Mouse (Mus musculus): ENCODE data around the gene Pitpnb. TPM values are rescaled to one million over a fixed set of nuclear protein-coding genes. Genes with fewer than 3 reads are reported as not detected.

The Pitpnb gene
- polyA plus RNA-seq, 3 experiments from 2014 or later: 60.4 to 73.5 (median 62.2) TPM

DNA sequence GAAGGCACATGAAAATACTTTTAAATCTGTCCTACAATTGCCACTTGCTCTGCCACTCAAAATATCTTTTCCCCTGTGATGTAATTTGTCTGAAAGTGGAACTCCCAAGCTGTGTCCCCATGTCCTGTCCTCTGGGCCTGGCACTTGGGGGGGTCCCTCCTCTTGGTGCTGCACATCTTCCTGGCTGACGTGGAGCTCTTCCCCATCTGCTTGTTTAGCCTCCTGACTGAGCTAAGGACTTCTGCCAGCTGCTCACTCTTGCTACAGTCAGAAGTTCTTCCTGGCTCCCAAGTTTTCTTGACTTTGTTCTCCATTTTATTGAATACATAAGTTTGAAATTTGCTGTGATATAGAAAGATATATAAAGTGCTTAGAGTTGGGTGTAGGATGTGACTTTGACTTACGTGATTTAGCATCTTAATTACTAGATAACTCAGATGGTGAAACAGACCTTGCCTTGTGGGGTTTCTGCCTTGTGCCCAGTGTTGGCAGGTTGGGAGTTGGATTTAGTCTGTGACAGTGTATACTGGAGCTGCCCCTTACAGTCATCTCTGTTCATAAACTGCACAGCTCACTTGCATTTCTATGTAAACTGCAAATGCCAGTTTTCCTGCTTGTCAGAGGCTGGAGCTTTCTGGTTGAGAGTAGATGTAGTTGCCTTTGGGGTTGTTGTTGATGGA lies 14.3 kb downstream of the Pitpnb start:
- no peak for ATAC-seq

DNA sequence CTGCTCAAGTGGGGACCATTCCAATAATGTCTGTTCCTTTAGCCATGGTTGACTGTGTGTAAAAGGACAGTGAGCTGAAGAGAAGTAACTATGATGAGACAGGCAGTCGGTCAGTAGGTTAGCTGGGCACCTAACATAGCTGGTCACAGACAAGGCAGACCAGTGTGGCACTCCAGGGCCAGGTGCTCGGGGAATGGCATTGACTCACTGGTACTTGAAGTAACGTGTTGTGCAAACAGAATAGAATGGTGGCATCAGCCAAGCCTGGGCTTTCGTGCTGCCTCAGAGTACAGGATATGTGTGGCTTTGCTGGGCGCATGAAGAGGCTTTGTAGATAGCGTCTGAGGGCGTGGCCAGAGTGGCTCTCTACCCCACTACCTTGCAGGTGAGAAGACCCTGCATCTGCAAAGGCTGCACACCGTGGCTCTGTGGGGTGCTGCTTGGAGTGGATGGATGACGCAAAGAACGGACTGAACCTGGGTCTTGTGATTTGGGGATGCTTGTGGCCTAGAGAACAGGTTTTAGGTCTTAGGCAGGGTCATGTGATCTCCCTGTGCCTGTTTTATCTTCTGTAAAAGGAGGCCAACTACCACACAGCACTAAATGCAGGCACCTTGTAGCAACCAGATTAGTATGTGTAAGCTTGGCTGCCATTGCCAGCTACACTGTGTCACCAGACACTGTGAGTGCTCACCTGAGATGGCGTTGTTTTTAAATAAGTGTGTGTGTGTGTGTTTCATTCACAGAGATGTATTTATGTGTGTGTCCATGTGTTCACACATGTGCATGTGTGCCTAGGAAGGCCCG lies 26.5 kb downstream of the Pitpnb start:
- ATAC-seq: no peak

DNA sequence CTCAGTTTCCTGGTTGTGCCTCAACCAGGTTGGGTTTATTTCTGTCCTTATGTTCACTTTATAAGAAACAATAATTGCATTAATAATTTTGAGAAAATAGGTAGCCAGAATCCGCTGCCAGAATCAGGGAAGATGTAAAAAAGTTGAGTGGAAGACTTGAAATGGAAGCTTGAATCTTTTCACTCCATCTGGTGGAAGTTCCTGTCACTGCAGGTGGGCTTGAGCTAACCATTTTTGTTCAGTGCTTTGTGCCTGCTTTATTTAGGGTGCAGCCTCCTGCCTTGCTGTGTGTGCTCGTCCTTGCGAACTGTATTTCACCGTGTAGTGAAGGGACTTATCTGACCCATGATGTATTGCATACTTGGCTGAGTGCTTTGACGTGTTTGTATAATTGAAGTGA lies 30.0 kb downstream of the Pitpnb start:
- ATAC-seq: no peak

DNA sequence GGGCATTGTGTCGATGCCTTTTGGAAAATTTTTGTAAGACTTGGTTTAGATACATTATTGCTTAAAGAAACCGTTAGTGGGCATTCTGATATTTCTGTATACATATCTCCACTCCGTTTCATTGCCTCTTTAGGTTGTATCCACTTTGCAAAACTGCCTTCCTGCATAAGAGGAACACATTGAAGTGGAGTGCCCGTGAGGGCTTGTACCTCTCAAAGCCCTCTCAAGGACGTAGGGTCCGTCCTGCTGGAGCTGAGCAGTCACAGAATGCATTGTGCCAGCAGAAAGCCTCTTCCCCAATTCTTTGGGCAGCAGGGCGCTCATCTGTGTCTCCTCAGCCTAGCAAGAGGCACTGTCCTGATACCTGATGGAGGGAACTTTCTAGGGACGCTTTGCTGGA lies 30.5 kb downstream of the Pitpnb start:
- no peak for ATAC-seq

DNA sequence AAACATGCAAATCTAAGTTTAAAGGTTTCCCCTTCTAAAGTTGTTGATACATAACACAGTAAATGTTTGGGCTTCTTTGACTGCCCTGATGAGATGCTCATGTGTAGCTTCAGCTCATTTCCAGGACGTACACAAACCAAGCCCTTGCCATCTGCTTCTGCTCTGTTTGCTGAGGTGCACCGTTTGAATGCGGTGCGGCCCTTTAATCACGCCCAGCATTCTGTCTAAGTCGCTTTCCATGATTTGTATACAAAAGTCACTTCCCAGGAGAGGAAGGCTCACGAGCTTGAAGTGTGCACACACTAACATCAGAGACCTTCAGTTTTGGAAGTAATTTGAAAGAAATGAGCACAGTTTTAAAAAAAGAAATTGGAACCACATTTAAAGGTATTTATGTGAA lies 31.3 kb downstream of the Pitpnb start:
- no peak for ATAC-seq

DNA sequence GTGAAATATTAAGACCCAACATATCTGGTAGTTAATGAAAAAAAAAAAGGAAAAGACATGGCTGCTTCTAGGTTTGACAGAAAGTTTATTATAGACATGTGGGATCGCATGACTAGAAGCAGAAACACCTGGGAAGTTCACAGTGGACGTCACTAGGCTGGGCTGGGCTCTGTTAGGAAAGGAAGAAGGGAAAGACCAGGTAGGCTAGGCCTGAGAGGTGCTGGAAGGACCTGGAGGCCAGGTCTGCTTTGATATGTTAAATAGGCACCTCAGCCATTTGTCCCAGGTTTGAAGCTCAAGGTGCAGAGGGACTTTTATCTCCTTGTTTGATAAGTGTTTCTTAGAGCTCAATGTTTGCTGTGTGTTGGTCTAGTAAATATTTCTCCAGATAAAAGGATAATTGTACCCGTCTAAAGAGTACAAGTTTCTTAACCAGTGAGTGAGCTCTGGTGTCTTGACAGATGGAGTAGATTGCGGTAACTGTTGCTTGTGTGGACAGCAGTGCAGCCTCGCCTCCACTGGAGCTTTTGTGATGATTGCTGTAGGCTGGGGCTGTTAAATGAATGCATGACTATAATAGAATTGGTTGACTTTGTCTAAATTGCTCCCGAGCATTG lies 33.0 kb downstream of the Pitpnb start:
- ATAC-seq: no peak

GRCm38 (mm10) chr5:111364533-111364932 lies 34.0 kb downstream of the Pitpnb start:
- ATAC-seq: no peak

GRCm38 (mm10) chr5:111366140-111366539 lies 35.6 kb downstream of the Pitpnb start:
- no peak for ATAC-seq

DNA sequence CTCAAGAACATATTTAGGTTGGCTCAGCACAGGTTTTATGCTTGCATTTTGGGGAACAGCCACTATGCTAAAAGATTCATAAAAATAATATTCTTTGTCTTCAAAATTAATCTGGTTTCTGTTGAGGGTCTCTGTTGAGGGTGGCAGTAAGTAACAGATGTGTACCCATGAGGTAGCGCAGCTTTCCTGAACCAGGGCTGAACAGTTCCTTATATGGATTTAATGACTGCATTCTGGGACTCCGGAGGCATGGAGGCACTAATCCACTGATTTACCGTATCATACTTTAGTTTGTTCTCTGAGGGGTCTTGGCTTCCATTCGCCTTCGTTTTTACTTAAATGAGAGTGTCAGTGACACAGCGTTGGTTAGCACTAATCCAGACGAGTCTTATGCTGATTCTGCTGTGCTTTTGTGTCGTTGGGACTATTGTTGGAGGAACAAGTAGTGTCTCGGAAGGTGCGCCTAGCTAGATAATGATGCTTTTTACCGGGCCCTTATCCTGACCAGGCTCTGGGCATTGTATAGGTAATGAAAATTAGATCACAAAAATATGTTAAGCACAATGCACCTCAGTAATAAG lies 37.5 kb downstream of the Pitpnb start:
- ATAC-seq: no peak

GRCm38 (mm10) chr5:111368576-111368975 lies 38.0 kb downstream of the Pitpnb start:
- no peak for ATAC-seq

GRCm38 (mm10) chr5:111375616-111376015 lies 45.1 kb downstream of the Pitpnb start:
- no peak for ATAC-seq

GRCm38 (mm10) chr5:111376276-111377020 lies 45.9 kb downstream of the Pitpnb start:
- ATAC-seq: no peak

DNA sequence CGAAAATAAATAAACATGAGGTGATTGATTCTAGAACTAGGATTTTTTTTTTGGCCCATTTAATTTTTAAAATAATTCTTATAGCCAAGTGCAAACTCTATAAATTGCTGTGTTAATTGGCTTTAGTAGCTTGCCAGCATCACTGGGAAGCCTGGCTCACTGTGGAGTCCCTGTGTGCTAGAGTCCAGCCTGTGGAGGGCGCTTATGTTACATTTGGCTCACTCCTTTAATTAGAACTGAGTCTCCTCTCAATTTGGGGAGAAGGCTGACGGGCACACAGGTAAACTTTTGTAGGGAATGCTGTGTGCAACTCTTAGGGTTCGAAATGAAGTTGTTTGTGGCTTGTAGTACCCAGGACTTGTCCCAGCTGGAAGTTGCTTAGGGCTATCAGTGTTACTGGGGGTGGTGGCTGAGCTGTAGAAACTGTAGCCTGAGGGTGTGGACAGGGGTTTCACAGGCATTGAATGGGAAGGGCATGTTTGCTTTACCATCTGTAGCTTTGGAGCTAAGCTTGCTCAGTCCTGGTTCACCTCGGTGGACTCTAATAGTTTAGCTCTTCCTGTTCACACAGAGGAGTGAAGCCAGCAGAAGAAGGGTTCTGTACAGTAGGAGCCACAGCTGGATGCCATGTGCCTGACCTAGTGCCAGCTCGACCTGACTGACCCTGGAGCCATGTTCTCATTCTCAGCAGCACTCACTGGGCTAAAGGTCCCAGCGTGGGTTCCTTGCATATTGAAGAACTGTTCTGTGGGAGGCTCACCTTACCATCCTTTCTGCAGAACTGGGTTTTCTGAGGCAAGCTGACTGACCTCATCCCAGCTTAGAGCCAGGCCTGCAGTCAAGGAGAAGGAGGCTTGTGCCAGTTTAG lies 47.8 kb downstream of the Pitpnb start:
- no peak for ATAC-seq

DNA sequence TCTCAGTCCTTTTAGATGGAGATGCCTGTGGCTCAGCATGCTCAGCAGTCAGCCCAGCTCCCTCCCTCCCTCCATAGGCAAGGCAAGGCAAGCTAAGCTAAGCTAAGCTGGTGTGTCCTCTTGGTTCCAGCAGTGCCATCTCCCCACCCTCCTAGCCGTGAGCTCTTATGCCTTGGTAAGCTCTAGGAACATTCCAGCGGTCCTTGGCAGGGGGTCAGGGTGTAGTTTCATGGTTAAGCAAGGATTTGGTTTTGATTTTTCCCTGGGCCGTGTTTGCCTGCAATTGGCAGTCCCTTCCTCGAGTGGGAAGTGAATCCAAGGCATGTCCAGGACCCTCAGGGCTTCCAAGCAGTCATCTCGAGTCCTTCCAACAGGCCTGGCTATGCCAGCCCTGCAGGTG lies 52.8 kb downstream of the Pitpnb start:
- no peak for ATAC-seq

DNA sequence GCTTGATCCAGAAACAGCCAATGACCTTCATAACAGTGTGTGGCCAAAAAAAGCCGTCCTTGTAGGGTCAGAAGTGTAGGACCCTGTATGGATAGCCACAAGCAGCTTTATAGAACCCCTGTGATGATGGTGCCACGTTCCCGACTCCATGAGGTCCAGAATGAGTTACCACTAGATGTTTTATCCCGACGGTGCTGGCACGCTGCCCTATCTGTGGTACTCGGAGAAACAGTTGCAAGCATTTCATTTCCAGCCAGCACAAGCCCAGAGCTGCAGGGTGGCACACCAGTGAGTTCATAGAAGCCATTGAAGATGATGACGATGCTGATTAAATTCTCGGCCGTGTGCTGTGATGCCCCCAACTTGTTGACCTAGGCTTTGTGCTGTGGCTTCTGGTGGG lies 60.3 kb downstream of the Pitpnb start:
- ATAC-seq: no peak

DNA sequence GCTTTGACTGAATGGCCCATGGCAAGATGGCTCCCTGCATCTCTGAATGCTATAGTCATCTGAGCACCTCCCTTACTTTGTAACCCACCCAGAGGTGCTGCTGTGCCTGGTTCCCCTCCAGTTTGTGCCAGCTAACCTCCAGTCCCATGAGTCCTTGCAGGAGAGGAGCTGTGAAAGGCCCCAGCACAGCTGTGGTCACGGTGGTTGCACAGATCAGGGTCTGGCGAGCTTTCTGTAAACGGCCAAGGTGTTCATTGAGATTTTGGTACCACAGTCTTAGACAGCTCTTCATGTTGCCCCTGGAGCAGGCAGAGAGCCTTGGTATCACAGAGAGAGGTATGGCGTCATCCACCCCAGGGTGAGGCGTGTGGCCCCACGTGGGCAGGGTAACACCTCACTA lies 60.9 kb downstream of the Pitpnb start:
- ATAC-seq: no peak

DNA sequence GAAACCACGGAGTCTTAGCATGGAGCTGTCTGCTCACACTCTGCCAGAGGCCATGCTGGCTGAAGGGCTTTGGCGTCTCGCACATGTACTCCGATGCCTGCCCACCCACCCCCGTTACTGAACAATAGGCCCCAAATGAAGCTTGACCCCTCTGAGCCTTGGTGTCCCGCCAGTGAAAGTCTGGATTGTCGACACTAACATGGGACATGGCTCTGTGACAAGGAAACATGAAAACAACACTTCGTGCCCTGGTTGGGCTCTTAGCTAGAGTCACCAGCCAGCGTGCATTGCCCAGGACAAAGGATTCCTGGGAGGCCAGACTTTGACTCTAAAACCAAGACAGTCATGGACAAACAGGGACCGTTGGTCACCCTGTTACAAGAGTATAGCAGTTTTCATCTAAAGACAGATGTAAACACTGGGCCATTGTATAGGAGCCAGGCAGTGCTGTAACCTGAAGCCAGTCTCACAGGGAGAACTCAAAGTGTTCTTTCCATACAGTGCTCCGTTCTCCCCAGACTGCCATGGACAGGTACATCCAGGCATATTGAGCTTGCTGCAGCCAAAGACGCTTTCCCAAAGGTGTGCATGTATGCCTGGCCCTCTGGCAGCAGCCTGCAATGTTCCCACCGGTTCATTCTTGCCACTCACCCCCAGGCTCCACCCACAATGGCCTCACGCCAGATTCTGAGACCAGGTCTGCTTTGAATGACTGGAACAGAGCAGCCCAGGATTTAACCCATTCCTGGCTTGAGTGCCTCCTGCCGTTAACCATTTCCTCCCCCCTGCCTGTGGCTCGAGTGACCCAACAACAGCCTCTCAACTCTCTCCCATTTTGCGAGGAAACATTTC lies 63.0 kb downstream of the Pitpnb start:
- no peak for ATAC-seq

GRCm38 (mm10) chr5:111394198-111395053 lies 63.9 kb downstream of the Pitpnb start:
- no peak for ATAC-seq

DNA sequence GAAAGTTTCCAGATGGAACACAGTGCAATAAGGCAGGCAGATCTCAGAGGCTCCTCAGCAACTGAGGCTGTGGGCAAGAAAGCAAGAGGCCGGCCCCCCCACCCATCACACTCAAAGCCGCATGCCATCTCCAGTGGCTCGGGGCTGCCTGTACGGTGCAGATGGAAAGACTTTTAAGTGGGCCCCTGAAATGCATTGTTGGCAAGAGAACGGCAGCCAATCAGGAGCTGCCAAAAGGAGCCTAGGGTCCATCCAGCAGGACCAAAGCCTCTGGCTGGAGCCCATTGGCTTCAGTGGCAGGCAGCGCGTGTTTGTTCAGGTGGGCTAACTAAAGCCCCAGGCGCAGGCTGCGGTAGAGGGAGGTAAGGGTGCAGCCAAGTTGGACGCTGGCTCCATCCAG lies 65.2 kb downstream of the Pitpnb start:
- no peak for ATAC-seq

- no peak for ATAC-seq
Measured at GRCm38 (mm10) chr5:111396199-111396598, 65.6 kb downstream of the Pitpnb start.

Measured in inflammation-experienced regulatory T-cells, adult 6 months (primary cell).